Mouse (Mus musculus) E14TG2a.4 (cell line): ENCODE data around the gene Nos1ap.

Experiments used
- CTCF ChIP-seq: conservative IDR thresholded peaks from 2 replicates; pipeline ENCODE4 v1.5.1; 2014; ENCODE audit warnings: low read length
- POU5F1 ChIP-seq: IDR thresholded peaks from 2 replicates; pipeline ENCODE4 v1.6.1; 2014; ENCODE audit warnings: low read length, borderline replicate concordance

DNA sequence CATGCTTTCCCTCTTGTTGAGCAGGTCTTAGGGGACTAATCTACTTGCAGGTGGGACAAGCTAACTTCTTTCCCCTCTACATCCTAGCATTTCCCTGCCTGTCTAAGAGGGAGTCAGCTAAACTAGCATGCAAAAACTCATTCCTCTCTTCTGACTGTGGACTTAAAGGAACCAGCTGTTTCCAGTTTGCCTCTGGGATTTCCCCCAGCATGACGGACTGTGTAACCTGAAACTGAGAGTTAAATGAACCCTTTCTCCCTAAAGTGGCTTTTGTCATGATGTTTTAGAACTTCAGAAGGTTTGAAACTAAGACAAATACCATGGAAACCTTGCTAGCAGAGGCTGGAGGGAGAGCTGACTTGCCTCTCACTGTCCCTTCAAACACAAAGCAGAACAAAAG, 127.5 kb downstream of the Nos1ap start:
- TF ChIP-seq CTCF (no peak), POU5F1 (no peak)
